Comparison of ENCODE assay signal across 8 mouse cellular contexts in the genomic region with DNA sequence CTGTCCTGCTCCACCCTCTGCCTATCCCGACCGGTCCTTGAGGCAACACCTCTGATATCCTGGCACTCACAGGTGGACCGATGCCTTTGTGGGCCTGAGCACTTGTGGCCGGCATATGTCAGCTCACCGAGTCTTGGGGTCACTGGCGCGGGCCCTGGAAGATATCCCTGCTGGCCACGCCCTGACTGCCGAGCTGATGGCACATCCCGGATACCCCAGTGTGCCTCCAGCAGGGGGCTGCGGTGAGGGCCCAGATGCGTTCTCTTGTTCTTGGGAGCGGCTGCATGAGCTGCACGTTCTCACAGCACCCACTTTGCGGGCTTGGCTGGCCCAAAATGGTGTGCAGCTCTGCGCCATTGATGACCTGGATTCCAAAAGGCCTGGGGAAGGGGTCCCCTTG. TPM values are rescaled to one million over a fixed set of nuclear protein-coding genes. Genes with fewer than 3 reads are reported as not detected.
A peak's percentile ranks its signal among the peaks of the same experiment; 100 is the strongest.
DNase-seq lines count a peak whose midpoint lies in the region; ATAC-seq lines count a peak whose summit lies in the region.

No protein-coding gene starts in this region.

- 0 out of 2 replicates have a peak, but pooled peaks cover 2% of the 10 kb centered on the region for H3K36me3 ChIP-seq in forebrain, embryonic 15.5 days
- H3K36me3 ChIP-seq in limb, embryonic 12.5 days, result peaks cover 23% of the 10 kb centered on the region
- peaks cover 4% of the 10 kb centered on the region for H3K36me3 ChIP-seq in neural tube, embryonic 11.5 days (ENCODE audit: control insufficient read depth, insufficient read depth, low read length)

- H3K4me1 ChIP-seq in forebrain, embryonic 15.5 days, result peaks cover 15% of the 10 kb centered on the region
- peaks cover 11% of the 10 kb centered on the region; the same call in 1 of the 2 replicates for H3K4me1 ChIP-seq in limb, embryonic 12.5 days (replicated peaks)
- H3K4me1 ChIP-seq in neural tube, embryonic 11.5 days (ENCODE audit: control insufficient read depth, insufficient read depth, low read length), result peaks cover 12% of the 10 kb centered on the region; the same call in 1 of the 2 replicates

- H3K9ac ChIP-seq in forebrain, embryonic 15.5 days (replicated peaks), result peak overlapping the region; percentile 47; the same call in 1 of the 2 replicates
- peak overlapping the region; percentile 18; the same call in 1 of the 2 replicates for H3K9ac ChIP-seq in limb, embryonic 12.5 days (replicated peaks)
- H3K9ac ChIP-seq in neural tube, embryonic 11.5 days (ENCODE audit: low read length), result peak overlapping the region; percentile 45; the same call in 1 of the 2 replicates

- H3K9me3 ChIP-seq in forebrain, embryonic 15.5 days, result no peaks in the 10 kb centered on the region
- H3K9me3 ChIP-seq in limb, embryonic 12.5 days, result no peaks in the 10 kb centered on the region
- H3K9me3 ChIP-seq in neural tube, embryonic 11.5 days (ENCODE audit: control insufficient read depth, low read length), result no peaks in the 10 kb centered on the region

- H3K27ac ChIP-seq in forebrain, embryonic 15.5 days (replicated peaks), result no peak overlapping the region
- 0 out of 2 replicates have a peak overlapping the region, but pooled peaks have one; percentile 35 for H3K27ac ChIP-seq in limb, embryonic 12.5 days
- H3K27ac ChIP-seq in neural tube, embryonic 11.5 days (ENCODE audit: low read depth, low read length), result no peak overlapping the region

- peak overlapping the region; percentile 90 for H3K4me2 ChIP-seq in forebrain, embryonic 15.5 days (replicated peaks)
- peak overlapping the region; percentile 97 for H3K4me2 ChIP-seq in limb, embryonic 12.5 days
- peak overlapping the region; percentile 95 for H3K4me2 ChIP-seq in neural tube, embryonic 11.5 days (ENCODE audit: low read depth)

- 5% methylated on average over 16 of the region's 16 CpGs for WGBS in forebrain, embryonic 15.5 days
- WGBS in limb, embryonic 12.5 days, result 9% methylated on average over 16 of the region's 16 CpGs
- 6% methylated on average over 16 of the region's 16 CpGs for WGBS in neural tube, embryonic 11.5 days

- peak; percentile 5 for ATAC-seq in forebrain, embryonic 15.5 days (replicated peaks)
- no peak for ATAC-seq in limb, embryonic 12.5 days (ENCODE audit: insufficient number of reproducible peaks, insufficient read depth, low FRiP score, low TSS enrichment, low read depth)
- ATAC-seq in neural tube, embryonic 11.5 days (ENCODE audit: insufficient read depth, low FRiP score, low TSS enrichment), result 0 out of 2 replicates have a peak, but pooled peaks have one; percentile 13

- H3K27me3 ChIP-seq in forebrain, embryonic 15.5 days, result peaks cover 5% of the 10 kb centered on the region; the same call in 1 of the 2 replicates
- H3K27me3 ChIP-seq in limb, embryonic 12.5 days, result peaks cover 17% of the 10 kb centered on the region
- peaks cover 13% of the 10 kb centered on the region for H3K27me3 ChIP-seq in neural tube, embryonic 11.5 days (ENCODE audit: control insufficient read depth, insufficient read depth, low read length)

- peak overlapping the region; percentile 52 for H3K4me3 ChIP-seq in forebrain, embryonic 15.5 days
- H3K4me3 ChIP-seq in limb, embryonic 12.5 days (replicated peaks), result peak overlapping the region; percentile 52
- H3K4me3 ChIP-seq in neural tube, embryonic 11.5 days (ENCODE audit: low read depth, low read length), result peak overlapping the region; percentile 57

- peak; percentile 27 for DNase-seq in adrenal gland, adult 2 months
- DNase-seq in adrenal gland, adult 18-20 months (ENCODE audit: low spot score in 2 of 2), result no peak
- peak; percentile 52 to 58 for DNase-seq in right cerebral cortex, postnatal 10 days (ENCODE audit: low spot score in 2 of 2)
- no peak for DNase-seq in right cerebral cortex, postnatal 25 days
- peak; percentile 68 for DNase-seq in neural tube, embryonic 11.5 days (ENCODE audit: low spot score)
- DNase-seq in layer of hippocampus, adult 9-11 months, result no peak

RNA-seq across cellular contexts. Expression of a gene that starts 1.1 kb away (rescaled TPM):
- total RNA-seq in adrenal gland, adult 2 months (2021), result under 1 TPM; 0.24 to 0.29 TPM
- 0.44 and 0.60 TPM in 2 replicates for polyA plus RNA-seq in adrenal gland, adult 2 months (2012; rRNA removed)
- under 1 TPM in 1 of 2 experiments, not detected in 1; 0.16 TPM for total RNA-seq in adrenal gland, adult 18-20 months (2021)
- polyA plus RNA-seq in forebrain, embryonic 15.5 days (2015; fragmentation: Nextera tagmentation; extraction: Ambion mirVana), result 1.3 TPM in 2 replicates
- 0.40 and 0.54 TPM in 2 replicates for polyA plus RNA-seq in limb, embryonic 12.5 days (2016; fragmentation: Nextera tagmentation; extraction: Ambion mirVana)
- polyA plus RNA-seq in neural tube, embryonic 11.5 days (2014; fragmentation: Nextera tagmentation; extraction: Ambion mirVana), result 0.97 and 1.2 TPM in 2 replicates

RNA-seq across cellular contexts. Expression of a gene that starts 3.7 kb away (rescaled TPM):
- 1 to 10 TPM; 4.9 to 6.5 TPM for total RNA-seq in adrenal gland, adult 2 months (2021)
- 28.2 and 39.2 TPM in 2 replicates for polyA plus RNA-seq in adrenal gland, adult 2 months (2012; rRNA removed)
- 1 to 10 TPM; 2.4 to 6.4 TPM for total RNA-seq in adrenal gland, adult 18-20 months (2021)
- 23.1 and 26.3 TPM in 2 replicates for polyA plus RNA-seq in forebrain, embryonic 15.5 days (2015; fragmentation: Nextera tagmentation; extraction: Ambion mirVana)
- 5.1 and 6.2 TPM in 2 replicates for polyA plus RNA-seq in limb, embryonic 12.5 days (2016; fragmentation: Nextera tagmentation; extraction: Ambion mirVana)
- polyA plus RNA-seq in neural tube, embryonic 11.5 days (2014; fragmentation: Nextera tagmentation; extraction: Ambion mirVana), result 12.2 and 12.5 TPM in 2 replicates

RNA-seq across cellular contexts. Expression of a gene that starts 15.9 kb away (rescaled TPM):
- total RNA-seq in adrenal gland, adult 2 months (2021), result 10 to 100 TPM; 33.2 to 42.4 TPM
- 45.0 and 64.6 TPM in 2 replicates for polyA plus RNA-seq in adrenal gland, adult 2 months (2012; rRNA removed)
- total RNA-seq in adrenal gland, adult 18-20 months (2021), result 10 to 100 TPM; 33.4 to 41.0 TPM
- 43.4 and 47.2 TPM in 2 replicates for polyA plus RNA-seq in forebrain, embryonic 15.5 days (2015; fragmentation: Nextera tagmentation; extraction: Ambion mirVana)
- polyA plus RNA-seq in limb, embryonic 12.5 days (2016; fragmentation: Nextera tagmentation; extraction: Ambion mirVana), result 54.6 and 54.8 TPM in 2 replicates
- polyA plus RNA-seq in neural tube, embryonic 11.5 days (2014; fragmentation: Nextera tagmentation; extraction: Ambion mirVana), result 65.7 and 72.2 TPM in 2 replicates

RNA-seq across cellular contexts. Expression of a gene that starts 23.1 kb away (rescaled TPM):
- 1 to 10 TPM; 1.2 to 1.9 TPM for total RNA-seq in adrenal gland, adult 2 months (2021)
- 0.30 and 0.75 TPM in 2 replicates for polyA plus RNA-seq in adrenal gland, adult 2 months (2012; rRNA removed)
- total RNA-seq in adrenal gland, adult 18-20 months (2021), result under 1 TPM in 1 of 2 experiments, not detected in 1; 0.70 TPM
- 27.1 and 30.1 TPM in 2 replicates for polyA plus RNA-seq in forebrain, embryonic 15.5 days (2015; fragmentation: Nextera tagmentation; extraction: Ambion mirVana)
- 109 and 113 TPM in 2 replicates for polyA plus RNA-seq in limb, embryonic 12.5 days (2016; fragmentation: Nextera tagmentation; extraction: Ambion mirVana)
- polyA plus RNA-seq in neural tube, embryonic 11.5 days (2014; fragmentation: Nextera tagmentation; extraction: Ambion mirVana), result 97.3 and 105 TPM in 2 replicates

RNA-seq across cellular contexts. Expression of a gene that starts 37.0 kb away (rescaled TPM):
- total RNA-seq in adrenal gland, adult 2 months (2021), result 10 to 100 TPM; 80.3 to 98.6 TPM
- 75.6 and 87.1 TPM in 2 replicates for polyA plus RNA-seq in adrenal gland, adult 2 months (2012; rRNA removed)
- 10 to 100 TPM; 71.7 to 90.4 TPM for total RNA-seq in adrenal gland, adult 18-20 months (2021)
- polyA plus RNA-seq in forebrain, embryonic 15.5 days (2015; fragmentation: Nextera tagmentation; extraction: Ambion mirVana), result 161 and 162 TPM in 2 replicates
- polyA plus RNA-seq in limb, embryonic 12.5 days (2016; fragmentation: Nextera tagmentation; extraction: Ambion mirVana), result 149 and 158 TPM in 2 replicates
- polyA plus RNA-seq in neural tube, embryonic 11.5 days (2014; fragmentation: Nextera tagmentation; extraction: Ambion mirVana), result 150 and 156 TPM in 2 replicates

Comparison
In these comparisons a context has a peak if more than half of its experiments do, and no peak if none do; other contexts are left out.
1. DNase-seq: peak in adrenal gland, adult 2 months (single experiment), right cerebral cortex, postnatal 10 days (2 of 2) and neural tube, embryonic 11.5 days (single experiment); none in adrenal gland, adult 18-20 months (0 of 2), right cerebral cortex, postnatal 25 days (single experiment) and layer of hippocampus, adult 9-11 months (single experiment).
2. Peak in every context shown above with its lines, with median percentiles within 50 percentile points of each other: H3K4me2 ChIP-seq, H3K4me3 ChIP-seq and H3K9ac ChIP-seq.